Mouse (Mus musculus) spleen, adult 2 months (tissue): ENCODE data around the gene Lrrc55. TPM values are rescaled to one million over a fixed set of nuclear protein-coding genes. Genes with fewer than 3 reads are reported as not detected.

Experiments used
- DNase-seq, 2 experiments: peaks; one replicate each; pipeline versions ENCODE4 v3.0.0 to v3.0.0-alpha.2; 2012 to 2021; ENCODE audit warnings: low spot score in 2 of 2, low read depth in 1 of 2
- H3K27ac ChIP-seq: fragments of 200-500 bp; 2 replicates; pipeline ENCODE4 v1.5.1; 2012; ENCODE audit warnings: low read length, inconsistent platforms; ENCODE audit not compliant: insufficient read depth
- H3K27me3 ChIP-seq: fragments of 200-500 bp; 2 replicates; pipeline ENCODE4 v1.6.1; 2012; ENCODE audit warnings: mild to moderate bottlenecking, moderate library complexity, low read length, inconsistent platforms; ENCODE audit not compliant: control insufficient read depth, insufficient read depth
- H3K36me3 ChIP-seq: fragments of 200-500 bp; 2 replicates; pipeline ENCODE4 v1.6.1; 2012; ENCODE audit warnings: mild to moderate bottlenecking, low read length, inconsistent platforms; ENCODE audit not compliant: control insufficient read depth, insufficient read depth
- H3K4me1 ChIP-seq: fragments of 200-500 bp; 2 replicates; pipeline ENCODE4 v1.6.1; 2011; ENCODE audit warnings: inconsistent platforms; ENCODE audit not compliant: control insufficient read depth, insufficient read depth, insufficient read length
- H3K4me3 ChIP-seq: fragments of 200-500 bp; 2 replicates; pipeline ENCODE4 v1.5.1; 2011; ENCODE audit warnings: mild to moderate bottlenecking, inconsistent platforms; ENCODE audit not compliant: insufficient read depth, insufficient read length; ENCODE audit errors: extremely low read depth
- CTCF ChIP-seq: fragments of 200-500 bp; IDR thresholded peaks from 2 replicates; pipeline ENCODE4 v1.5.1; 2011; ENCODE audit warnings: mild to moderate bottlenecking, inconsistent platforms; ENCODE audit not compliant: insufficient read depth, insufficient read length, insufficient replicate concordance; ENCODE audit errors: extremely low read depth
- POLR2A ChIP-seq: fragments of 200-500 bp; IDR thresholded peaks from 2 replicates; pipeline ENCODE4 v1.6.1; 2011; ENCODE audit warnings: low read depth, low read length, inconsistent platforms
- WGBS: fragments of 180-500 bp; shearing (Covaris S2); methylation state at CpG from one replicate; pipeline ENCODE4 v1.1.7; 2018; 5-methylcytosine and 5-hydroxymethylcytosine counted together
- polyA plus RNA-seq: library from polyadenylated mRNA; depleted of rRNA; stranded (reverse); fragments of >200 nt; gene quantifications from 2 replicates; pipeline ENCODE4 v1.2.3, GENCODE M21; 2012

Gene Lrrc55
- polyA plus RNA-seq, 1 experiment: 0.19 TPM

GRCm38 (mm10) chr2:85155334-85155733 lies 41.7 kb downstream of the Lrrc55 start:
- 0 out of 2 replicates have a peak, but pooled peaks cover 2% of the 10 kb centered on the region for H3K4me1 ChIP-seq
- TF ChIP-seq POLR2A: no peak
- TF ChIP-seq CTCF: no peak
- 85% methylated on average over 9 of the region's 9 CpGs for WGBS
- no peak for DNase-seq
- H3K36me3 ChIP-seq: no peaks in the 10 kb centered on the region
- H3K27ac ChIP-seq: no peak overlapping the region
- H3K4me3 ChIP-seq: no peak overlapping the region
- H3K27me3 ChIP-seq: no peaks in the 10 kb centered on the region

DNA sequence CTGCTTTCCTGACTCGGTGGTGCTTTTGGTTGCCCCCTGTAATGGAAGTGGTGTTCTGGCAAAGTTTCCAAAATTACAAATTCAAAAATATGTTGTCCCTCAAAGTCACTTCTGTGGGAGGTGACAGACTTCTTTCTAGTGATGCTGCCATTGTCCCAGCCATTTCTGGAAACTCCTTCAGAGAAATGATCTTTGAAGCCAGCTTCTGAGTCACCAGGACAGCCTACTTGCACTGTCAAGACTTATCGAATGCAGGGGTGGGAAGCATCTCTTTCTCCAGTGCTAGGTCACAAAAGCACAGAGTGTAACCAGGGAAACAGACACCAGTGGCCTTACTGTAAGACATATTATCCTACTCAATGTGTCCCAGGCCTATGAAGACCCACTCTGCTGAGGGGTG lies 45.8 kb downstream of the Lrrc55 start:
- H3K4me3 ChIP-seq: no peak overlapping the region
- no peaks in the 10 kb centered on the region for H3K36me3 ChIP-seq
- no peak for DNase-seq
- WGBS: 83% methylated on average over 2 of the region's 2 CpGs
- TF ChIP-seq POLR2A (no peak), CTCF (no peak)
- no peaks in the 10 kb centered on the region for H3K27me3 ChIP-seq
- no peaks in the 10 kb centered on the region for H3K4me1 ChIP-seq
- no peak overlapping the region for H3K27ac ChIP-seq

GRCm38 (mm10) chr2:85150373-85150772 lies 46.6 kb downstream of the Lrrc55 start:
- no peak for TF ChIP-seq POLR2A
- TF ChIP-seq CTCF: no peak
- Histone ChIP-seq H3K4me3 (no peak overlapping the region), H3K4me1 (no peaks in the 10 kb centered on the region), H3K27ac (no peak overlapping the region), H3K36me3 (no peaks in the 10 kb centered on the region), H3K27me3 (no peaks in the 10 kb centered on the region)
- no peak for DNase-seq
- WGBS: 47% methylated on average over 1 of the region's 1 CpGs

GRCm38 (mm10) chr2:85147481-85147880 lies 49.5 kb downstream of the Lrrc55 start:
- Histone ChIP-seq H3K27me3 (no peaks in the 10 kb centered on the region), H3K27ac (no peak overlapping the region), H3K36me3 (no peaks in the 10 kb centered on the region), H3K4me3 (no peak overlapping the region), H3K4me1 (no peaks in the 10 kb centered on the region)
- WGBS: 82% methylated on average over 2 of the region's 2 CpGs
- TF ChIP-seq CTCF: no peak
- TF ChIP-seq POLR2A: no peak
- no peak for DNase-seq

- H3K27me3 ChIP-seq: no peaks in the 10 kb centered on the region
- TF ChIP-seq CTCF: no peak
- no peak for TF ChIP-seq POLR2A
- H3K27ac ChIP-seq: no peak overlapping the region
- DNase-seq: no peak
- 70% methylated on average over 3 of the region's 3 CpGs for WGBS
- no peaks in the 10 kb centered on the region for H3K4me1 ChIP-seq
- H3K36me3 ChIP-seq: no peaks in the 10 kb centered on the region
- no peak overlapping the region for H3K4me3 ChIP-seq
These were observed 51.7 kb downstream of the Lrrc55 start for GRCm38 (mm10) chr2:85145346-85145745.

- WGBS: 74% methylated on average over 2 of the region's 2 CpGs
- Histone ChIP-seq H3K27me3 (no peaks in the 10 kb centered on the region), H3K36me3 (no peaks in the 10 kb centered on the region), H3K4me1 (no peaks in the 10 kb centered on the region), H3K27ac (no peak overlapping the region), H3K4me3 (no peak overlapping the region)
- no peak for DNase-seq
- TF ChIP-seq POLR2A (no peak), CTCF (no peak)
These were observed 52.1 kb downstream of the Lrrc55 start for GRCm38 (mm10) chr2:85144908-85145307.

- Histone ChIP-seq H3K36me3 (no peaks in the 10 kb centered on the region), H3K4me3 (no peak overlapping the region), H3K4me1 (no peaks in the 10 kb centered on the region; the same call in 1 of the 2 replicates), H3K27ac (no peak overlapping the region), H3K27me3 (no peaks in the 10 kb centered on the region)
- TF ChIP-seq POLR2A: no peak
- TF ChIP-seq CTCF: no peak
- no peak for DNase-seq
These were observed 56.2 kb downstream of the Lrrc55 start for GRCm38 (mm10) chr2:85140833-85141232.
